Mouse (Mus musculus) liver, embryonic 14.5 days (tissue): ENCODE data around the gene Slc17a4.

Experiments
- CTCF ChIP-seq: IDR thresholded peaks from 2 replicates; pipeline ENCODE4 v1.5.1; 2016; ENCODE audit warnings: antibody characterized with exemption, low read depth, control low read depth
- EP300 ChIP-seq: IDR thresholded peaks from 2 replicates; pipeline ENCODE4 v1.6.1; 2016; ENCODE audit warnings: antibody characterized with exemption, low read depth

GRCm38 (mm10) chr13:23879106-23879505, 35.7 kb downstream of the Slc17a4 start:
- TF ChIP-seq EP300 (no peak), CTCF (no peak)
